Mouse (Mus musculus): ENCODE data around the gene 1600002K03Rik.

Gene 1600002K03Rik

GRCm38 (mm10) chr10:80172527-80173292 lies at the start of gene 1600002K03Rik:
TSS of gene 1600002K03Rik (plus strand) at chr10:80172944.
- DNase-seq (ENCODE audit: low spot score), result peak; percentile 95

- no peak for DNase-seq (ENCODE audit: low spot score)
Observed at GRCm38 (mm10) chr10:80123932-80124562, 48.7 kb upstream of the 1600002K03Rik start.

- DNase-seq (ENCODE audit: low spot score), result no peak
Observed at GRCm38 (mm10) chr10:80127920-80128319, 44.8 kb upstream of the 1600002K03Rik start.

GRCm38 (mm10) chr10:80129846-80130245 lies 42.9 kb upstream of the 1600002K03Rik start:
- no peak for DNase-seq (ENCODE audit: low spot score)

- DNase-seq (ENCODE audit: low spot score), result no peak
Observed at GRCm38 (mm10) chr10:80130403-80131031, 42.2 kb upstream of the 1600002K03Rik start.

GRCm38 (mm10) chr10:80131316-80131951 lies 41.3 kb upstream of the 1600002K03Rik start:
- no peak for DNase-seq (ENCODE audit: low spot score)

GRCm38 (mm10) chr10:80131952-80132350 lies 40.8 kb upstream of the 1600002K03Rik start:
- no peak for DNase-seq (ENCODE audit: low spot score)

- DNase-seq (ENCODE audit: low spot score), result no peak
Observed at GRCm38 (mm10) chr10:80133226-80133849, 39.4 kb upstream of the 1600002K03Rik start.

GRCm38 (mm10) chr10:80134421-80134820 lies 38.3 kb upstream of the 1600002K03Rik start:
- no peak for DNase-seq (ENCODE audit: low spot score)

GRCm38 (mm10) chr10:80135161-80135560 lies 37.6 kb upstream of the 1600002K03Rik start:
- no peak for DNase-seq (ENCODE audit: low spot score)

- no peak for DNase-seq (ENCODE audit: low spot score)
Observed at GRCm38 (mm10) chr10:80135641-80136040, 37.1 kb upstream of the 1600002K03Rik start.

GRCm38 (mm10) chr10:80136179-80136951 lies 36.4 kb upstream of the 1600002K03Rik start:
- no peak for DNase-seq (ENCODE audit: low spot score)

GRCm38 (mm10) chr10:80136952-80137625 lies 35.7 kb upstream of the 1600002K03Rik start:
- DNase-seq (ENCODE audit: low spot score), result no peak

GRCm38 (mm10) chr10:80137626-80138552 lies 34.9 kb upstream of the 1600002K03Rik start:
- no peak for DNase-seq (ENCODE audit: low spot score)

- peak; percentile 73 for DNase-seq (ENCODE audit: low spot score)
Observed at GRCm38 (mm10) chr10:80138553-80139438, 33.9 kb upstream of the 1600002K03Rik start, which contains the start of gene Atp5d. TSS of gene Atp5d (plus strand) at chr10:80138632.

GRCm38 (mm10) chr10:80139439-80139775 lies 33.3 kb upstream of the 1600002K03Rik start:
- DNase-seq (ENCODE audit: low spot score), result no peak

GRCm38 (mm10) chr10:80139975-80140665 lies 32.6 kb upstream of the 1600002K03Rik start:
- no peak for DNase-seq (ENCODE audit: low spot score)

GRCm38 (mm10) chr10:80140666-80141035 lies 32.1 kb upstream of the 1600002K03Rik start, which contains the start of gene Cbarp:
TSS of gene Cbarp (minus strand) at chr10:80140835.
- no peak for DNase-seq (ENCODE audit: low spot score)
